Mouse (Mus musculus) olfactory bulb, adult 2 months (tissue): ENCODE data around the gene Zfp385b. TPM values are rescaled to one million over a fixed set of nuclear protein-coding genes. Genes with fewer than 3 reads are reported as not detected.
A peak's percentile ranks its signal among the peaks of the same experiment; 100 is the strongest.

Experiments
- H3K27ac ChIP-seq: fragments of 200-500 bp; 2 replicates; pipeline ENCODE4 v1.5.1; 2012; ENCODE audit warnings: low read depth, low read length; ENCODE audit not compliant: insufficient read depth
- H3K4me1 ChIP-seq: fragments of 200-500 bp; 2 replicates; pipeline ENCODE4 v1.6.1; 2012; ENCODE audit warnings: low read length; ENCODE audit not compliant: control insufficient read depth, insufficient read depth
- H3K4me3 ChIP-seq: fragments of 200-500 bp; 2 replicates; pipeline ENCODE4 v1.5.1; 2012; ENCODE audit warnings: mild to moderate bottlenecking, low read depth, low read length, moderate library complexity; ENCODE audit not compliant: insufficient read depth
- CTCF ChIP-seq: fragments of 200-500 bp; IDR thresholded peaks from 2 replicates; pipeline ENCODE4 v1.5.1; 2012; ENCODE audit warnings: low read depth, mild to moderate bottlenecking, low read length, moderate library complexity; ENCODE audit not compliant: insufficient read depth
- POLR2A ChIP-seq: fragments of 200-500 bp; IDR thresholded peaks from 2 replicates; pipeline ENCODE4 v1.6.1; 2012; ENCODE audit warnings: mild to moderate bottlenecking, low read depth, low read length, moderate library complexity; ENCODE audit not compliant: insufficient read depth
- WGBS: fragments of 180-500 bp; shearing (Covaris S2); methylation state at CpG from one replicate; pipeline ENCODE4 v1.1.7; 2018; 5-methylcytosine and 5-hydroxymethylcytosine counted together
- polyA plus RNA-seq: library from polyadenylated mRNA; stranded (reverse); fragments of >200 nt; gene quantifications from 2 replicates; pipeline ENCODE4 v1.2.4, GENCODE M21; 2012; ENCODE audit warnings: low replicate concordance; ENCODE audit not compliant: missing spikeins, insufficient read depth, insufficient read length

The Zfp385b gene
- polyA plus RNA-seq, 1 experiment: not detected

DNA sequence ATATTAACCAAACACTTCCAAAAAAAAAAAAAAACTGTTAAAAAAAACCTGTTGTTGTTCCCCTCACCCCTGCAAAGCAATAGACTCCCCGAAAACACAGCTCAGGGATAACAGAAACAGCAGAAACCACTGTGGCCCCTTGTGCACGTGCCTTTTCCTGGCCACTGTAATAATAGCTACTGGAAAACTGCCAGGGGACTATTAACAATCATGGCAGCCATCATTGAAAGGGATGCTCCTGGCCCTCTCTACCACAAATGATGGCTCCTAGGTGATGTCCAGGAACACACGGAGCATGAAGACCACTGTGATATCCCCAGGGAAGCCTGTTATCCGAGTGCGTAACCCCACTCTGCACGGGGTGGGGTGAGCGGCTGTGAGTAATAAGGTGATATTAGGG lies 304.4 kb downstream of the Zfp385b start:
- no peak for TF ChIP-seq POLR2A
- TF ChIP-seq CTCF: no peak
- Histone ChIP-seq H3K4me3 (no peak overlapping the region), H3K27ac (0 out of 2 replicates have a peak overlapping the region, but pooled peaks have one; percentile 2), H3K4me1 (peaks cover 17% of the 10 kb centered on the region)
- 61% methylated on average over 7 of the region's 7 CpGs for WGBS

DNA sequence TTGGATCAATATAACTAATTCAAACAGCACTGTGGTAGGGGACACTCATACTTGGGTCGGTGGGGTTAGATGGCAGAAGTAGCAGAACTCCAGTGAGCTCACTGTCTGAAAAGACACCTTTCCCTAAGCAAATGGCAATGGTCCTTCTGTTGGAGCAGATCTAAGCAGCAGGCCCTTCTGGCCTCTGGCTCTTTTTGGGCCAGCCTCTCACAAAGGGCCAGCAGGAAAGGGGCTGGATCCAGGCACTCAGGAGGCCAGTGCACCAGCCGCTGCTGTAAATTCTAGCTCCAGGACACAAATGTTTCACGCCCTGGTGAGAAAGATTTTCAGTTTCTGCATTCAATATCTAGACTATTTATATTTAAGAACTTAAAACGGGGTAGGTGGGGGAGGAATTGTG lies 305.0 kb downstream of the Zfp385b start:
- H3K4me1 ChIP-seq: peaks cover 17% of the 10 kb centered on the region
- WGBS: 41% methylated on average over 4 of the region's 4 CpGs
- H3K4me3 ChIP-seq: no peak overlapping the region
- 0 out of 2 replicates have a peak overlapping the region, but pooled peaks have one; percentile 6 for H3K27ac ChIP-seq
- TF ChIP-seq POLR2A (no peak), CTCF (no peak)

DNA sequence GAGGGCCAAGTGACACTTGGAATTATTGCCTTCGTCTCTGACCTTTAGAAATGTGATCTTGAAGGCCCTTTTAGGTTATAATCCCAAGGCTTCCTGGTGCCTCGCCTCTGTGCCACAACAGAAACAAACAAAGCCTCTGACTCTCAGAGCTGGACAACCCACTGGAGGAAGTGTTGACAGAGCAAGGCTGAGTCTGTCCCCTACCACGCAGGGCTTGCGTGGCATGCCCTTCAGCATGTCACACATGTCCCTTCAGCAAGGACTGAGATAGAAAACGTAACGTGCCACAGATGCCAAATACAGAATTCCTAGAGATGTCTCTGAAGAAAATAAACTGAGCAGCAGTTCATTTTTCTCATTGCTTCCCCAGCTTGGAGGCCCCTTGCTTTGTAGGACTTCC lies 310.7 kb downstream of the Zfp385b start:
- H3K27ac ChIP-seq: peak overlapping the region; percentile 33; the same call in 1 of the 2 replicates
- peaks cover 11% of the 10 kb centered on the region for H3K4me1 ChIP-seq
- H3K4me3 ChIP-seq: no peak overlapping the region
- TF ChIP-seq POLR2A (no peak), CTCF (no peak)
- 74% methylated on average over 6 of the region's 6 CpGs for WGBS

DNA sequence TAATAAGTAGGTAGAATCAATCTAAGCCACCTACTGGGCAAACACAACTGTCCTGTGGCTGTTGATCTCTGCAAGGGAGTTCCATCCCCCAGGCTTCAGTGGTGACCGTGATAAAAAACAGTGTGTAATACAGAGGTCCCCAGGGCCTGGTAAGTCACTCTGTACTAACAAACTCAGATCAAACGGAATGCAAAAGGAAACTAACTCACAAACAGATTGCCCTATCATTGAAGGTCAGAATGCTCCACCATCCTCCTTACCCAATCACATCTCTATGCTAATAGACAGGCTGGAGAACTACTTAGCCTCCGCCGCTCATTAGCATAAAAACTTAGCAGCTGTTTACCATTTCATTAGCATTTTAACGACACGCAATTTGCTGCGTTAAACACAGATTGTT lies 313.1 kb downstream of the Zfp385b start:
- TF ChIP-seq CTCF (no peak), POLR2A (no peak)
- Histone ChIP-seq H3K27ac (peak overlapping the region; percentile 33; the same call in 1 of the 2 replicates), H3K4me3 (no peak overlapping the region), H3K4me1 (peaks cover 14% of the 10 kb centered on the region)
- WGBS: 16% methylated on average over 7 of the region's 7 CpGs

DNA sequence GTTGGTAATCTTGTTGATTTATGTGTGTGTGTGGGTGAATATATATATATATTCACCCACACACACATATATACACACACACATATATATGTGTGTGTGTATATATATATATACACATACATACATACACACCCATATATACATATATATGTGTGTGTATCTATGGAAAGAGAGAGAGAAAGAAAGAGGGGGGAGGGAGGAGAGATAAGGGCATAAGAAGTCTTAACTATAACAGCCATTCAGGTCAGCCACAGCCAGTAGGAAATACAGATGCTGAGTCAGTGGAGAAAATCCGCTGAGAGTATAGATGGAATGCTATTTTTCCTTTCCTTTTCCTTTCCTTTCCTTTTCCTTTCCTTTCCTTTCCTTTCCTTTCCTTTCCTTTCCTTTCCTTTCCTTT lies 313.8 kb downstream of the Zfp385b start:
- Histone ChIP-seq H3K27ac (no peak overlapping the region), H3K4me1 (peaks cover 14% of the 10 kb centered on the region), H3K4me3 (no peak overlapping the region)
- WGBS: 82% methylated on average over 1 of the region's 1 CpGs
- no peak for TF ChIP-seq CTCF

DNA sequence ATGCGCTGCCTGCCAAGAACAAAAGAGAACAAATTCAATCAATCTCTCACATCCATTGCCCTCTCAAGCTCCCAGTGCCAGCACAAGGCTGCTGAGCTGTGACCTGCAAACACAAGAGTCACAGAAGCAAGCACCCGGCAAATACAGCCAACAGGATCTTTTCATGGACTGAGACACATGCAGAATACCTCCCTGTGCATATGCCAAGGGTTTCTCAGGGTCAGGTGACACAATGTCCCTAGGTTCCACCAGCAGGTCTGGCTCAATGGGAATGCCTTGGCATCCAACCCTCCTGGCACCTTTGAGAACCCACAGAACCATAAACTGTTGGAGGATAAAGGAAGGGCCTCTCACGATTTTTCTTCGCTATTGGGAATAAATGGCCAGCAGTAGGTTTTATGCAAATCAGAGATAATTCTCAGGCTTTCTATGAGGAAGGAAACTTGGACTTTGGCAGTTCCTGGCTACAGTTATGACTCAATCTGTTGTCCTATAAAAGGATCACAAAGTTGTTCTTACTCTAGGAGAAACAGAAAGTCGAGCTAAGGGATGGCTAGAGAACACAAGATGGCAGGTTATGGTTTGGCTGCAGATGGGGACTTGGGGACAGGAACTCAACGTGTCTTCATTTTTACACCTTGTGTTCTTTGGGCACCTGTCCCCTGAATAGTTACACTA lies 315.6 kb downstream of the Zfp385b start:
- Histone ChIP-seq H3K4me1 (peaks cover 14% of the 10 kb centered on the region), H3K4me3 (no peak overlapping the region), H3K27ac (no peak overlapping the region)
- 61% methylated on average over 6 of the region's 6 CpGs for WGBS
- no peak for TF ChIP-seq CTCF
- TF ChIP-seq POLR2A: no peak

DNA sequence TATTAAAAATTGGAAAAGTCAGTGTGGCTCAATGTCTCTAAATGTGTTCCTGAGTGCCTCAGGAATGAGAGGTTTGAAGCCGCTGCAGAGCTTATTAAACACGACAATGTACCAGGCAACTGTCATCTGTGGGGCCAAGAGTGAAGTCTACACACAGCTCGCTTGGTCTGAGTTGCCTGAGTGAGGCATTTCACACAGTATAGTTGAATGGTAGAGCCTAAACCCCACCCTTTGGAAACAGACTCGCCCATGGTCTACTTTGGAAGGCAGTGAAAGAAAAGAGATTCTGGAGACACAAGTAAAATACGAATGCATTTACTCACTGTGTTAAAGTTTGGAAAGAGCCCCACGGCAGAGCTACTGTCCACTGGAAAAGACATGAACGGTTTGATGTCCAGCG lies 316.2 kb downstream of the Zfp385b start:
- WGBS: 62% methylated on average over 8 of the region's 8 CpGs
- H3K4me1 ChIP-seq: peaks cover 12% of the 10 kb centered on the region
- no peak for TF ChIP-seq CTCF
- TF ChIP-seq POLR2A: no peak

DNA sequence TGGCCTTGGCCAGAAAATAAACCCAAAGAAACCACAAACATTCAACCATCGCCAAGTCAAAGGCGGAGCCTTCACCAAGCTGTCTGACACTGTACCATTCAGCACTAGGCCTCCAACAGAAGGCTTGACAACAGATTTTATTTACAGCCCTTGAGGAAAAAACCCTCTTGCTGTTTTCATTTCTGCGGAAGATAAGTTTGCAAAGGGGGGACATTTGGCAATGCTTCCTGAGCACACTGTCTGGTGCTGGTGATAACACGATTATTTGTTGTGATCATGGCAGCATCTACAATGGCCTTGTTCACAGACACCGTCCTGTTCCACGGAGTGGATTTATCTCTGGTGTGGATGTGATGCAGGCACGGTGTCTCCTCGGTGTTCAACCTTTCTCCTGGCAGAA lies 317.0 kb downstream of the Zfp385b start:
- Histone ChIP-seq H3K4me1 (peaks cover 12% of the 10 kb centered on the region), H3K27ac (no peak overlapping the region), H3K4me3 (no peak overlapping the region)
- TF ChIP-seq CTCF (no peak), POLR2A (no peak)
- 56% methylated on average over 8 of the region's 8 CpGs for WGBS

More for the DNA sequence above, 316.2 kb downstream of the Zfp385b start:
- Histone ChIP-seq H3K4me3 (no peak overlapping the region), H3K27ac (no peak overlapping the region)

DNA sequence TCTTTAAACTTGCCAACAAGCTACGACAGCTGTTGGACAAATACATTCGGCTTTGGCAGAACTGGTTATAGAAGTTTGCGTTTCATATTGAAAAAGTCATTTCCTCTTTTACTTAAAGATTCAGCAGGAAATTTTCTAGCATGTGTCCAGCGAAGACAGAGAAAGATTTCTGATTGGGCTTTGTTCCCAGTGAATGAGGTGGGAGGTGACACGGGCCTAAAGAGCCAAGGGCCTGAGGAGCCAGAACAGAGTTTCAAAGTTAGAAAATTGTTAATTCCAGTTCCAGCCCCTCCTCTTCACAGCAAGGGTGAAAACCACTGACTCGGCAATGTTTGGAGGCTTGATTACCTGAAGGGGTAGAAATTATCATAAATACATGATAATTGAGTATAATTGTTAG lies 319.0 kb downstream of the Zfp385b start:
- 49% methylated on average over 6 of the region's 6 CpGs for WGBS
- TF ChIP-seq POLR2A: no peak
- no peak for TF ChIP-seq CTCF

DNA sequence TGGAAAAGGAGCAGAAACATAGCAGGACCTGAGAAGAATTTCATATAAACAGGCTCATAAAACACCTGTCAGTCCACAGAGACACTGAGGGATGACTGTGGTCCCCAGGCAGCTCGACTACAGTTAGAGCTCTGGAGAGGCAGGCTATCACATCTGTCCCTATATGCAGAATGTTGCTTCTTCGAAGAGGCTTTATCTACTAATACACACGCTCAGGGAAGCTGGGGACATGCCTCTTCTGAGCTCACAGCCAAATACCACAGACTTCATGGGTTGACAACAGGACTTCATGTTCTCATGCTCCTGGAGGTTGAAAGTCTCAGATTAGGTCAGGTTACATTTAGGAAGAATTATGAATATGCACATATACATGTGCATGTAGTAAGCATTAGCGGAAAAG lies 321.1 kb downstream of the Zfp385b start:
- TF ChIP-seq CTCF (no peak), POLR2A (no peak)
- Histone ChIP-seq H3K4me3 (no peak overlapping the region), H3K27ac (peak overlapping the region; percentile 41; the same call in 1 of the 2 replicates), H3K4me1 (peaks cover 8% of the 10 kb centered on the region)
- WGBS: 75% methylated on average over 4 of the region's 4 CpGs

More for the DNA sequence above, 319.0 kb downstream of the Zfp385b start:
- no peak overlapping the region for H3K4me3 ChIP-seq
- H3K4me1 ChIP-seq: peaks cover 12% of the 10 kb centered on the region
- H3K27ac ChIP-seq: no peak overlapping the region
